Mouse (Mus musculus): ENCODE data around the gene B3gntl1.

DNA sequence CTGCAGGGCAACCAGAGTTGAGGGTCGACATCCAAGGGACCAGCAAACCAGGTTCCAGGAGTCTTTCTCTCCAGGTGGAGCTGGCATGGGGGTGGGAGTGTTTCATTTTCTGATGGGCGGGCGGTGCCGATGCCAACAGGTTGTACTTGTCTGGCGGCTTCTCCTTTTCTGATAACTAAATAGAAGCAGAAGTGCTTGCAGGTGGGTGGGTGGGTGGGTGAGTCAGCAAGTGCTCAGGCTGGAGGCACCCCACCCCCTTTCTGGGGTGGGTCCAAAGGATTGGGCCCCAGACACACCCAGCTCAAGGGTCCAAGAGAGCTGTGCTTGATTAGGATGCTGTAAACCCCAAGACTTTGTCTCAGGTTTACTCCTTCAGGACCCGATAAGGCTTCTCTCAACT lies 40.0 kb upstream of the B3gntl1 start:
- no peak for TF ChIP-seq POLR2A (IDR thresholded peaks at IDR 0.05; ENCODE audit: insufficient read depth, low read depth, low read length)
- TF ChIP-seq CTCF (IDR thresholded peaks at IDR 0.05) = no peak

Measured in heart, adult 2 months (tissue).